Mouse (Mus musculus): ENCODE results near the gene Suv39h2.
A peak's percentile ranks its signal among the peaks of the same experiment; 100 is the strongest.

The Suv39h2 gene

GRCm38 (mm10) chr2:3420157-3420556, 54.7 kb downstream of the Suv39h2 start:
- no peak for DNase-seq

- peak; percentile 98 for DNase-seq
These were observed 55.9 kb downstream of the Suv39h2 start for GRCm38 (mm10) chr2:3418883-3419431.

GRCm38 (mm10) chr2:3415676-3416075, 59.2 kb downstream of the Suv39h2 start:
- DNase-seq: no peak

- peak; percentile 79 for DNase-seq
These were observed 60.6 kb downstream of the Suv39h2 start for GRCm38 (mm10) chr2:3414241-3414640.

- DNase-seq: no peak
These were observed 67.1 kb downstream of the Suv39h2 start for GRCm38 (mm10) chr2:3407756-3408155.

- DNase-seq: no peak
These were observed 68.8 kb downstream of the Suv39h2 start for GRCm38 (mm10) chr2:3405981-3406380.
